Mouse (Mus musculus) small intestine, adult 2 months (tissue): ENCODE measurements around the gene Gm13278. TPM values are rescaled to one million over a fixed set of nuclear protein-coding genes. Genes with fewer than 3 reads are reported as not detected.
"Not testable (repeated sequence)": the region's sequence is repeated elsewhere in the genome, so short reads cannot be mapped to it uniquely, and the experiment has no call there.

ENCODE experiments used
- H3K27ac ChIP-seq: fragments of 200-500 bp; 2 replicates; pipeline ENCODE4 v1.5.1; 2012; ENCODE audit warnings: low read depth, low read length, control low read depth, inconsistent platforms; ENCODE audit not compliant: insufficient read depth
- H3K27me3 ChIP-seq: fragments of 200-500 bp; 2 replicates; pipeline ENCODE4 v1.6.1; 2012; ENCODE audit warnings: mild to moderate bottlenecking, moderate library complexity, low read length, inconsistent platforms; ENCODE audit not compliant: control insufficient read depth, insufficient read depth
- H3K36me3 ChIP-seq: fragments of 200-500 bp; 2 replicates; pipeline ENCODE4 v1.6.1; 2012; ENCODE audit warnings: mild to moderate bottlenecking, low read length, control low read depth, inconsistent platforms; ENCODE audit not compliant: control insufficient read depth, insufficient read depth
- H3K4me1 ChIP-seq: fragments of 200-500 bp; 2 replicates; pipeline ENCODE4 v1.6.1; 2012; ENCODE audit warnings: low read length, inconsistent platforms, mixed read lengths; ENCODE audit not compliant: control insufficient read depth, insufficient read depth, insufficient read length
- H3K4me3 ChIP-seq: fragments of 200-500 bp; 2 replicates; pipeline ENCODE4 v1.5.1; 2012; ENCODE audit warnings: low read depth, mild to moderate bottlenecking, control low read depth, inconsistent platforms, low read length, moderate library complexity
- CTCF ChIP-seq: fragments of 200-500 bp; IDR thresholded peaks from 2 replicates; pipeline ENCODE4 v1.5.1; 2012; ENCODE audit warnings: low read depth, mild to moderate bottlenecking, control low read depth, inconsistent platforms, low read length, moderate library complexity, mixed read lengths; ENCODE audit not compliant: insufficient replicate concordance, insufficient read length; ENCODE audit errors: extremely low read depth
- POLR2A ChIP-seq: fragments of 200-500 bp; IDR thresholded peaks from 2 replicates; pipeline ENCODE4 v1.6.1; 2012; ENCODE audit warnings: low read depth, mild to moderate bottlenecking, control low read depth, inconsistent platforms, low read length, moderate library complexity
- WGBS: fragments of 180-500 bp; shearing (Covaris S2); methylation state at CpG from one replicate; pipeline ENCODE4 v1.1.7; 2018; 5-methylcytosine and 5-hydroxymethylcytosine counted together
- polyA plus RNA-seq: library from polyadenylated mRNA; depleted of rRNA; stranded (reverse); fragments of >200 nt; gene quantifications from 2 replicates; pipeline ENCODE4 v1.2.3, GENCODE M21; 2012

Gene Gm13278
- polyA plus RNA-seq, 1 experiment, result not detected

- not testable (repeated sequence) for H3K36me3 ChIP-seq, H3K4me3 ChIP-seq, H3K4me1 ChIP-seq, H3K27ac ChIP-seq, H3K27me3 ChIP-seq
- under 1% methylated on average over 16 of the region's 52 CpGs for WGBS
Observed at GRCm38 (mm10) chr4:88793936-88794675, 2.8 kb downstream of the Gm13278 start, which contains the start of gene Gm13275. Gene Gm13275, plus strand, starts transcription at chr4:88794487.

DNA sequence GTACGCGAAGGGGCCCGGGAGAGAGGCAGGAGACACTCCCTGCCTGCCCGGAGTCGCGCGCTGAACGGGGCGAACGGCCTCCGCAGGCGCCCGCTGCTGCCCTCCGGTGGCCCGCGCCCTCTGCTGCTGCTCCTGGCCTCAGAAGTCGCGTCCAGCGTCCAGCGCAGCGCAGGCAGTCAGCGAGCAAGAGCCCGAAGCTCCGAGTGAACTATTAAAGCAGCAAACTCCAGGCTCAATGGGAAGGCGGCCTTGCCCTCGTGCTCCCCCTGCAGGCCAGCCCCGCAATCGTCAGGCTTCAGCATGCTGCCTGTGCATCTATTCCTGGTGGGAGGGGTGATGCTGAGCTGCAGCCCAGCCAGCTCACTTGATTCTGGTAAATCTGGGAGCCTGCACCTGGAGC, 5.7 kb downstream of the Gm13278 start, which contains the start of gene Gm13279:
Gm13279 (plus strand) TSS at position 301 of the 400 bp plus-strand sequence.
- not testable (repeated sequence) for H3K4me1 ChIP-seq, H3K4me3 ChIP-seq, H3K27ac ChIP-seq, H3K36me3 ChIP-seq, H3K27me3 ChIP-seq
- WGBS, result no CpG with 5 or more reads among the region's 28 CpGs

- H3K36me3 ChIP-seq, H3K4me1 ChIP-seq, H3K4me3 ChIP-seq, H3K27ac ChIP-seq, H3K27me3 ChIP-seq: not testable (repeated sequence)
- 7% methylated on average over 6 of the region's 7 CpGs for WGBS
Observed at GRCm38 (mm10) chr4:88799365-88799764, 8.0 kb downstream of the Gm13278 start, which contains the start of gene Gm13285. Gene Gm13285, plus strand, starts transcription at chr4:88799665.

GRCm38 (mm10) chr4:88802954-88803353, 11.6 kb downstream of the Gm13278 start, which contains the start of gene Gm13287:
Gene Gm13287, plus strand, starts transcription at chr4:88803254.
- H3K27ac ChIP-seq, H3K4me3 ChIP-seq, H3K36me3 ChIP-seq, H3K4me1 ChIP-seq, H3K27me3 ChIP-seq: not testable (repeated sequence)
- no CpG with 5 or more reads among the region's 29 CpGs for WGBS

DNA sequence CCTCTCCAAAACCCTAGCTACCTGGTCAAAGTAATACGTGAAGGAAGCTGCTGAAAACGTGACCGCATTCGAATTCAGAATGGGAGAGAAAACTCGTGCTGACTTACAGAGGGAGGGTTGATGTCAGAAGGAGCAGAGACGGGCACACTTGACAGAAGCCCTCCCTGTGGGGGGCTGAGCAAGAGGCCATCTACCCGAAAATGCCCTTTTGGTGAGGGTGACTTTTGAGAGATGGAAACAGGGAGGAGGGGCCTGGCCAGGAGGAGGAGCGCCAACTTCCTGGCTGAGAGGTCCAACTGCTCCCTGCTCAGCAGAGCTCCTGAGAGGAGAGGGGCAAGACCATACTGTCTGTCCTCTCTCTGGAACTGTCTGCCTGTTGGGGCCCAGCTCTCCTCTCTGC, 13.9 kb downstream of the Gm13278 start, which contains the start of gene Gm13288:
Gm13288 (plus strand) TSS at position 301 of the 400 bp plus-strand sequence.
- H3K27ac ChIP-seq, H3K27me3 ChIP-seq, H3K4me1 ChIP-seq, H3K36me3 ChIP-seq: not testable (repeated sequence)
- no CpG with 5 or more reads among the region's 8 CpGs for whole genome bisulfite sequencing
- peak within 1 kb of the TSS; percentile 49 for H3K4me3 ChIP-seq

GRCm38 (mm10) chr4:88805761-88806160, 14.4 kb downstream of the Gm13278 start:
- H3K27me3 ChIP-seq, H3K4me1 ChIP-seq, H3K27ac ChIP-seq, H3K36me3 ChIP-seq: not testable (repeated sequence)
- peak overlapping the region; percentile 49 for H3K4me3 ChIP-seq
- 0% methylated on average over 13 of the region's 34 CpGs for WGBS

DNA sequence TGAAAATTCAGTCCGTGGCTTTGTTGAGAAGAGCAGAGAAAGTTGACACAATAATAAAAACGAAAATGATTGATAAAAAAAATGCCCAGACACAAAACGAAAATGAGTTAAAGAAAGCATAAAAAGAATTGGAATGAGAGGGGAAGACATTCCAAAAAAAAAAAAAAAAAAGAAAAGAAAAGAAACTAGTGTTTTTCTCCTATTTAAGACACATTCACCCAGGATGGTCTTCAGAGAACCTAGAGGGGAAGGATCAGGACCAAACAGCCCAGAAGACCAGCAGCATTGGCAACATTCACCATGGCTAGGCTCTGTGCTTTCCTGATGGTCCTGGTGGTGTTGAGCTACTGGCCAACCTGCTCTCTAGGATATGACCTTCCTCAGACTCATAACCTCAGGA, 24.6 kb downstream of the Gm13278 start, which contains the start of gene Ifna7:
Ifna7 (plus strand) TSS at position 301 of the 400 bp plus-strand sequence.
- 51% methylated on average over 3 of the region's 3 CpGs for WGBS
- no peaks in the 10 kb centered on the region for H3K36me3 ChIP-seq
- H3K27ac ChIP-seq, result no peak within 1 kb of the TSS
- H3K4me1 ChIP-seq, result no peaks in the 10 kb centered on the region
- TF ChIP-seq CTCF, result no peak
- no peak for TF ChIP-seq POLR2A
- H3K4me3 ChIP-seq, result no peak within 1 kb of the TSS
- H3K27me3 ChIP-seq, result no peaks in the 10 kb centered on the region; the same call in 1 of the 2 replicates

DNA sequence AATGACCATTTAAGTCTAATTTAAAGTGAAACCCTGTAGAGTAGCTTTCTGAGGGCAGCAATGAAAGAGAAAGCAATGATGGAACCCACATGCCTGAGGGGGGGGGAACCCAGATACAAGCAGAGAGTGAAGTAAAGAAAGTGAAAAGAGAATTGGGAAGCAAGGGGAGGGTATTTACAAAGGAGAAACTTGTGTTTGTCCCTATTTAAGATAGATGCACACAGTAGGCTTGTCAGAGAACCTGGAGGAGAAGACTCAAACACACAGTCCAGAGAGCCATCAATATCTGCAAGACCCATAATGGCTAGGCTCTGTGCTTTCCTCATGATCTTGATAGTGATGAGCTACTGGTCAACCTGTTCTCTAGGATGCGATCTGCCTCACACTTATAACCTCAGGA, 28.3 kb downstream of the Gm13278 start, which contains the start of gene Ifna11:
Ifna11 (plus strand) TSS at position 301 of the 400 bp plus-strand sequence.
- Histone ChIP-seq H3K36me3 (no peaks in the 10 kb centered on the region), H3K27ac (no peak within 1 kb of the TSS), H3K27me3 (no peaks in the 10 kb centered on the region; the same call in 1 of the 2 replicates), H3K4me3 (no peak within 1 kb of the TSS), H3K4me1 (no peaks in the 10 kb centered on the region)
- WGBS, result 83% methylated on average over 1 of the region's 1 CpGs
- TF ChIP-seq CTCF (no peak), POLR2A (no peak)
